Mouse (Mus musculus): ENCODE measurements at regions not wholly inside any gene's neighbourhood (a gene's known extent, or its start where the extent isn't known, plus 50 kb on each side); places are given as distances from the start of the nearest gene placed in this dataset.
A peak's percentile ranks its signal among the peaks of the same experiment; 100 is the strongest.

DNA sequence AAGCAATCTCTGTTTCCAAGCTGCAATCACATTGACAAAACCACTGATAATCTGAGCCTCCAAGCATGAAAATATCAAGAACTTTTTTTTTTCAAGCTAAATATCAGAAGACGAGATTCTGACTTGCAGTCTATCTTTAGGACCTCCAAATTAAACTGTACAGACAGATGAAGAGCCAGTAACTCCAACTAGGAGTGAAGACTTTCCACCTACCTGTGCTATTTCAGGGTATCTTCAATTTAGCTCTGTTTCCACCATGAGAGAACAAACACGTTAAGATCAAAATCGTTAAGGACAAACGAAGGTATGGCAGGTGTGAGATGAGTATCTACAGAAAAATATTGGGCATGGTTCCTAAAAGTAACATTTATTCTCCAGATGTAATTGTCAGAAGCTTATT is 82.4 kb upstream of the Pcdh9 start:
- H3K9ac ChIP-seq: no peak overlapping the region

GRCm38 (mm10) chr14:93972174-93972837 is 81.8 kb upstream of the Pcdh9 start:
- WGBS: 81% methylated on average over 3 of the region's 3 CpGs
- H3K4me2 ChIP-seq: no peak overlapping the region
- ATAC-seq (ENCODE audit: low FRiP score): no peak
- H3K4me3 ChIP-seq (replicated peaks): no peak overlapping the region
- no peaks in the 10 kb centered on the region for H3K4me1 ChIP-seq
- no peak overlapping the region for H3K27ac ChIP-seq
- no peaks in the 10 kb centered on the region for H3K36me3 ChIP-seq (replicated peaks)
- no peaks in the 10 kb centered on the region for H3K9me3 ChIP-seq
- H3K27me3 ChIP-seq: no peaks in the 10 kb centered on the region
- no peak overlapping the region for H3K9ac ChIP-seq

More for the DNA sequence above, 82.4 kb upstream of the Pcdh9 start:
- Histone ChIP-seq H3K36me3 (replicated peaks) (no peaks in the 10 kb centered on the region), H3K4me1 (no peaks in the 10 kb centered on the region), H3K9me3 (no peaks in the 10 kb centered on the region), H3K27me3 (no peaks in the 10 kb centered on the region), H3K4me2 (no peak overlapping the region), H3K4me3 (replicated peaks) (no peak overlapping the region), H3K27ac (no peak overlapping the region)
- WGBS: 90% methylated on average over 4 of the region's 4 CpGs
- no peak for ATAC-seq (ENCODE audit: low FRiP score)

DNA sequence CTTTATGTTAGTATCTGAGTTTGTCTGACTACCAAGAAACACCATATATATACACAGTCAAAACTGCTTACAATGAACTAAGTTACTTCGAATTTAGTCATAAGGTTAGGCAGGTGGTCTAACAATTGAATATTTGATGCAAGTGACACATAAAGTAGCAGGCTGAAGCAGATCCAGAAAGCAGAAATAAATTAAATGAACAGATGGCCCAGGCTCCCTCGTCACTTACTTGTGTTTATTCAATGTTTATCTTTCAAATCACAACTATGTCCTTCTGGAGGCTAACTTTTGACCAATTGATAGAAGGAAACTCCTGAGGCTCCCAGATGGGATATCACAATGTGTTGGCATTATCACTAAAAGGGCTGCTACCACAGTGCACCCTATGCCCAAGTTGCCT is 76.5 kb upstream of the Pcdh9 start:
- H3K9ac ChIP-seq: no peak overlapping the region
- no peak overlapping the region for H3K4me3 ChIP-seq (replicated peaks)
- 0 out of 2 replicates have a peak, but pooled peaks cover 5% of the 10 kb centered on the region for H3K4me1 ChIP-seq
- H3K4me2 ChIP-seq: no peak overlapping the region
- 79% methylated on average over 2 of the region's 2 CpGs for WGBS
- no peak for ATAC-seq (ENCODE audit: low FRiP score)
- no peak overlapping the region for H3K27ac ChIP-seq
- no peaks in the 10 kb centered on the region for H3K9me3 ChIP-seq
- H3K27me3 ChIP-seq: no peaks in the 10 kb centered on the region
- no peaks in the 10 kb centered on the region for H3K36me3 ChIP-seq (replicated peaks)

DNA sequence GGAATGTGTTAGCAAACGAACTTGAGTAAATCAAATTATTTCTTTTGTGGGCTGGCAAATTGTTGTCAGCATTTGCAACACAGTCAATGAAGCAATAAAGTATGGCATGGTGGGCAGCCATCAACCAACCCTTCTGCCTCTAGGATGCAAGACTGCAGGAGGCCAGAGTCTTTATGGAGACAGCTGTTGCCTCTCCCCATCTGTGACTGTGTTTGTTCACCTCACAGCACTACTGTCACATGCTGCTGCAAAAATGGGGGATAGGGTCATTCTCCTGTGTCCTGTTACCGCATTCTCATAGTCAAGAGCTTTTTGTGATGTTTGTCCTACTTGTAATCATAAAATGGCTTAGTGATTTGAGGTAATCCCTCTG is 72.2 kb upstream of the Pcdh9 start:
- 34% methylated on average over 2 of the region's 2 CpGs for WGBS
- H3K27ac ChIP-seq: no peak overlapping the region

GRCm38 (mm10) chr14:93961963-93962676 is 71.6 kb upstream of the Pcdh9 start:
- ATAC-seq (ENCODE audit: low FRiP score): peak; percentile 75

More for the DNA sequence above, 72.2 kb upstream of the Pcdh9 start:
- peak; percentile 79 for ATAC-seq (ENCODE audit: low FRiP score)
- H3K36me3 ChIP-seq (replicated peaks): no peaks in the 10 kb centered on the region
- H3K27me3 ChIP-seq: no peaks in the 10 kb centered on the region
- H3K4me2 ChIP-seq: no peak overlapping the region
- H3K9ac ChIP-seq: no peak overlapping the region
- no peaks in the 10 kb centered on the region for H3K9me3 ChIP-seq
- H3K4me3 ChIP-seq (replicated peaks): no peak overlapping the region
- H3K4me1 ChIP-seq: 0 out of 2 replicates have a peak, but pooled peaks cover 5% of the 10 kb centered on the region

More at GRCm38 (mm10) chr14:93961963-93962676, 71.6 kb upstream of the Pcdh9 start:
- H3K4me2 ChIP-seq: no peak overlapping the region
- no peak overlapping the region for H3K27ac ChIP-seq
- no peak overlapping the region for H3K4me3 ChIP-seq (replicated peaks)
- no peaks in the 10 kb centered on the region for H3K9me3 ChIP-seq
- H3K27me3 ChIP-seq: no peaks in the 10 kb centered on the region
- H3K4me1 ChIP-seq: 0 out of 2 replicates have a peak, but pooled peaks cover 5% of the 10 kb centered on the region
- no peaks in the 10 kb centered on the region for H3K36me3 ChIP-seq (replicated peaks)
- no peak overlapping the region for H3K9ac ChIP-seq

All from forebrain, embryonic 12.5 days (tissue).